Mouse (Mus musculus): Measurements from ENCODE around the gene Habp2. TPM values are rescaled to one million over a fixed set of nuclear protein-coding genes. Genes with fewer than 3 reads are reported as not detected.

Habp2 gene
- 1.5 and 5.2 TPM in 2 replicates for polyA plus RNA-seq (2012; rRNA removed)

DNA sequence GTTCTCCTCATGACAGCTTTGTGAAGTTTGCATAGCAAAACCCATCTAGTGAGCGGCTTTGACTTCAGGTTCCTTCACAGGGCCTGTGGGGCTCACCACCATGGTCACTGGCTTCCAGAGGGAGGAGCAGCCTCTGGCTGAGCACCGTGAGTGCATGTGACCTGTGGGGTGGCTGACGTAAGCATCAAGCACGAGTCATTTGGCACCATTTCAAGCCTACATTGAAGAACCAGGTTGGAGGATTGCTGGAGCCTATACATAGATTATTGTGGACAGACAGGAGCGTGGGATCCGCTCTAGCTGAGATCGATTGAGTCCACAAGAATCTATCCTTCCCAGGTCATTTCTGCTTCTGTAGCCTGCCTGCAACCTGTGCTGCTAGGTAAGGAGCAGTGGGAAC is at the start of gene Habp2:
Habp2 (plus strand) TSS at position 272 of the 400 bp plus-strand sequence.

Other genes with a start within 250 kb of the Habp2 start
- gene Nrap, start 102.9 kb downstream of the Habp2 start, polyA plus RNA-seq (2012; rRNA removed) = 0.47 and 0.55 TPM in 2 replicates
- gene Casp7, start 110.0 kb downstream of the Habp2 start, polyA plus RNA-seq (2012; rRNA removed) = 10.9 and 15.7 TPM in 2 replicates
- gene Plekhs1, start 174.5 kb downstream of the Habp2 start, polyA plus RNA-seq (2012; rRNA removed) = 0.19 and 0.24 TPM in 2 replicates